Mouse (Mus musculus) cerebellum, adult 2 months (tissue): ENCODE results near the gene Agap2. TPM values are rescaled to one million over a fixed set of nuclear protein-coding genes. Genes with fewer than 3 reads are reported as not detected.

Experiments used
- DNase-seq, 2 experiments: peaks; one replicate each; pipeline ENCODE4 v3.0.0; 2021
- H3K27ac ChIP-seq: fragments of 200-500 bp; 2 replicates; pipeline ENCODE4 v1.5.1; 2012; ENCODE audit warnings: low read length, control low read depth, inconsistent platforms; ENCODE audit not compliant: insufficient read depth
- H3K27me3 ChIP-seq: fragments of 200-500 bp; 2 replicates; pipeline ENCODE4 v1.6.1; 2012; ENCODE audit warnings: inconsistent platforms, mild to moderate bottlenecking, low read length, moderate library complexity; ENCODE audit not compliant: control insufficient read depth, insufficient read depth
- H3K4me1 ChIP-seq: fragments of 200-500 bp; 2 replicates; pipeline ENCODE4 v1.6.1; 2011; ENCODE audit warnings: low read length; ENCODE audit not compliant: control insufficient read depth, insufficient read depth
- H3K4me3 ChIP-seq: fragments of 200-500 bp; replicated peaks from 2 replicates; pipeline ENCODE3; 2011; ENCODE audit warnings: mild to moderate bottlenecking, low read depth, low read length, control low read depth; ENCODE audit not compliant: insufficient read depth
- CTCF ChIP-seq: fragments of 200-500 bp; IDR thresholded peaks from 2 replicates; pipeline ENCODE4 v1.5.1; 2011; ENCODE audit warnings: low read depth, mild to moderate bottlenecking, control low read depth, low read length, moderate library complexity, borderline replicate concordance; ENCODE audit not compliant: insufficient read depth
- POLR2A ChIP-seq: fragments of 200-500 bp; IDR thresholded peaks from 2 replicates; pipeline ENCODE4 v1.6.1; 2011; ENCODE audit warnings: low read length, control low read depth, borderline replicate concordance; ENCODE audit not compliant: insufficient read depth
- WGBS: fragments of 180-500 bp; shearing (Covaris S2); methylation state at CpG from one replicate; pipeline ENCODE4 v1.1.7; 2018; 5-methylcytosine and 5-hydroxymethylcytosine counted together
- polyA plus RNA-seq: library from polyadenylated mRNA; depleted of rRNA; stranded (reverse); fragments of >200 nt; gene quantifications from 2 replicates; pipeline ENCODE4 v1.2.3, GENCODE M21; 2012

Gene Agap2
- polyA plus RNA-seq, 1 experiment, result 99.5 TPM

DNA sequence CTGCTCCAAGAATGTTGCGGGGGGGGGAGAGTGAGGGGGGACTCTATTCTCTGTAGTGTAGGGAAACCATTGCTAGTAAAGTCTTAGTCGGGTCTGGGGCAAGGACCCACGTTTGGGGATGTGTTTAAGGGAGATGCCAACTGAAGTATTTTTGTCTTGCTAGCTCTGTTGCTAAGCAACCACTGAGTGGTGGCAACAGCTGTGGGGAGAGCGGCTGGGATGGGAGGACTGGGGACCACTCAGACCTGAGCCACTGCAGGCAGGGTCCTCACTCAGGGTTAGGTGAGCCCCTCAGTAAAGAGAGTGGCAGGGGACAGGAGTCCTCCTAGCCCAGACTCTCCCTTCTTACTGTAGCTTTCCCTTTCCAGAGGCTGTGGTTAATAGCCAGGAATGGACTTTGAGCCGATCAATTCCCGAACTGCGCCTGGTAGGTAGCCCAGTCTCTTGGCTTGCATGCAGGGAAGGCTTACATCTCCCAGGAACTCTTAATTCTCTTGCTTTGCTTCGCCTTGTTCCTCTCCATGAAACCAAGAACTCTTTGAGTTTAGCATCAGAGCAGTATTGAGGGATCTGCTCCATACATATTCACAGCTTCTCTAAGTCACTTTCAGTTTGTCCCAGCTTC is 7.0 kb downstream of the Agap2 start:
- H3K27ac ChIP-seq, result peak overlapping the region; percentile 97
- WGBS, result 17% methylated on average over 8 of the region's 8 CpGs
- no peak for TF ChIP-seq CTCF
- TF ChIP-seq POLR2A, result no peak
- H3K4me3 ChIP-seq, result peak overlapping the region; percentile 99
- no peaks in the 10 kb centered on the region for H3K27me3 ChIP-seq
- peaks cover 29% of the 10 kb centered on the region for H3K4me1 ChIP-seq
- DNase-seq, result peak in 1 of 2 experiments; percentile 41

DNA sequence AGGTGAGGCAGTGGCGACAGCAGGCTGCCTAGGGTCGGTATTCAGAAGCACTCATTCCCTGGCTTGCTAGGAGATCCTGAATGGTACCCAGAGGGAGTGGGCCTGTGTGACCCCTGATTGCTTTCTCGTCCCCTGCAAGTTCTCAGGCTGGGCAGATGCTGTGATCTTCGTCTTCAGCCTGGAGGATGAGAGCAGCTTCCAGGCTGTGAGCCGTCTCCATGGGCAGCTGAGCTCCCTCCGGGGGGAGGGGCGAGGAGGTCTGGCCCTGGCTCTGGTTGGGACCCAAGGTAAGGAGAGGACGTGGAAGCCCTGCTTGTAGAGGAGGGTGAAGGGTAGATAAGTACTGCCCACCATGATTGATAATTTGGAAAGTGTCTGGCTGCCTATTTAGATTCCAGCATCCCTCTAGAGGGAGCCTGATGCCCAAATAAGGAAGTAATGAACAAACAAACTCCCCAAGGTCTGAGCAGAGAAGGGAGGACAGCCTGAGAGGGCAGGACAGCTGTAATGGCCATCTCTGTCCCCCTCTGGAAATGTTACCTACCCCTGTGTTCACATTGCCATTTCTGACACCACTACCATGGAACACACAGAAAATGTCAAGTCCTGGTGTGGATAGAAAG is 8.3 kb downstream of the Agap2 start:
- H3K27ac ChIP-seq, result 0 out of 2 replicates have a peak overlapping the region, but pooled peaks have one; percentile 3
- no peaks in the 10 kb centered on the region for H3K27me3 ChIP-seq
- DNase-seq, result no peak
- 9% methylated on average over 8 of the region's 8 CpGs for WGBS
- H3K4me3 ChIP-seq, result no peak overlapping the region
- no peak for TF ChIP-seq CTCF
- TF ChIP-seq POLR2A, result no peak
- peaks cover 21% of the 10 kb centered on the region for H3K4me1 ChIP-seq

DNA sequence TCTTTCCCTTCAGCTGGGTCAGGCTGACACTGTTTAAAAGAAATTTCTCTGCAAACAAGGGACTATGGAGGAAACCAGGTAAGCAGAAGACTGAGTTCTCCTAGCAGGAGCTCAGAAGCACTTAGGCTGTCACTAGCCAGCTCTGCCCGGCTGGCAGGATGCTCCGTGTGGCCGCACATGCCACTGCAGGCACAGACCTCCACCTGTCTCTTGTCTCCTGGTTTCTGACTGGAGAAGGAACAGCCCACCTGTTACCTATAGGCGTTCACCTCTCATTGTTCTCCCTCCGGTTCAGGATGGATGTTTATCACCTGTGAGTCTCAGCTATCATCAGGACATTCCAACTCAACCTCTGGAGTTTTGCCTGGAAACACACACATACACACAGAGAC is 8.8 kb downstream of the Agap2 start:
- H3K4me3 ChIP-seq, result no peak overlapping the region
- H3K27me3 ChIP-seq, result no peaks in the 10 kb centered on the region
- peaks cover 20% of the 10 kb centered on the region for H3K4me1 ChIP-seq
- 11% methylated on average over 5 of the region's 5 CpGs for WGBS
- H3K27ac ChIP-seq, result no peak overlapping the region
- peak in 1 of 2 experiments; percentile 45 for DNase-seq
- TF ChIP-seq CTCF, result peak; percentile 55
- no peak for TF ChIP-seq POLR2A

DNA sequence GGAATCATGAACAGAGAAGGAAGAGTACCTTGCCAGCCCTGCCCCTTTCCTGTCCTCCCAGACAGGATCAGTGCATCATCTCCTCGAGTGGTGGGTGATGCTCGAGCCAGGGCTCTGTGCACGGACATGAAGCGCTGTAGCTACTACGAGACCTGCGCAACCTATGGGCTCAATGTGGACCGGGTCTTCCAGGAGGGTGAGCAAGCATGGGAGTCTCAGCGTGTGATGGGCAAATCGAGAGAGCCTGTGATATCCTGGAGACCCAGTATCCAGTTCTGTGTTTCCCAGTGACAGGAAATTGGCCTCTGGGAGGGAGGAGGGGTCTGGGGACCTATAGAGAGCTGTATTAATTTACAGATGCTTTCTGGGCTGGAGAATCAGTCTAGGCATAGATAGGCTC is 10.0 kb downstream of the Agap2 start:
- Histone ChIP-seq H3K27ac (no peak overlapping the region), H3K4me3 (no peak overlapping the region), H3K4me1 (peaks cover 20% of the 10 kb centered on the region), H3K27me3 (no peaks in the 10 kb centered on the region)
- DNase-seq, result no peak
- WGBS, result 89% methylated on average over 9 of the region's 9 CpGs
- TF ChIP-seq POLR2A (no peak), CTCF (no peak)

DNA sequence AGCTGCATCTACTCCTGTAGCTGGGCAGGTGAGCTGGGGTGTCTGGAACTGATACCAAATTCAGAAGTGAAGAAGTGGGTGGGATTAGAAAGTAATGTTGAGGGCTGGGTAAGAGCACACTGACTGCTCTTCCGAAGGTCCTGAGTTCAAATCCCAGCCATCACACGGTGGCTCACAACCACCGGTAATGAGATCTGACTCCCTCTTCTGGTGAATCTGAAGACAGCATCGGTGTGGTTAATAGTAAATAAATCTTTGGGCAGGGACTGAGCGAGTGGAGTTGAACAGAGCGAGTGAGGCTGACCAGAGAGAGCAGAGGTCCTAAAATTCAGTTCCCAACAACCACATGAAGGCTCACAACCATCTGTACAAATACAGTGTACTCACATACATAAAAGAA is 10.5 kb downstream of the Agap2 start:
- no peak overlapping the region for H3K4me3 ChIP-seq
- peaks cover 20% of the 10 kb centered on the region for H3K4me1 ChIP-seq
- H3K27ac ChIP-seq, result no peak overlapping the region
- TF ChIP-seq POLR2A (no peak), CTCF (no peak; the same call in 1 of the 2 replicates)
- DNase-seq, result no peak
- WGBS, result 68% methylated on average over 6 of the region's 6 CpGs
- H3K27me3 ChIP-seq, result no peaks in the 10 kb centered on the region

- H3K4me1 ChIP-seq, result peaks cover 28% of the 10 kb centered on the region
- TF ChIP-seq POLR2A, result no peak
- no peak for TF ChIP-seq CTCF
- peak in 1 of 2 experiments; percentile 54 for DNase-seq
- H3K27ac ChIP-seq, result no peak overlapping the region
- no peak overlapping the region for H3K4me3 ChIP-seq
- 39% methylated on average over 57 of the region's 57 CpGs for WGBS
- H3K27me3 ChIP-seq, result no peaks in the 10 kb centered on the region
These were observed 15.7 kb downstream of the Agap2 start for GRCm38 (mm10) chr10:127090560-127091411.

DNA sequence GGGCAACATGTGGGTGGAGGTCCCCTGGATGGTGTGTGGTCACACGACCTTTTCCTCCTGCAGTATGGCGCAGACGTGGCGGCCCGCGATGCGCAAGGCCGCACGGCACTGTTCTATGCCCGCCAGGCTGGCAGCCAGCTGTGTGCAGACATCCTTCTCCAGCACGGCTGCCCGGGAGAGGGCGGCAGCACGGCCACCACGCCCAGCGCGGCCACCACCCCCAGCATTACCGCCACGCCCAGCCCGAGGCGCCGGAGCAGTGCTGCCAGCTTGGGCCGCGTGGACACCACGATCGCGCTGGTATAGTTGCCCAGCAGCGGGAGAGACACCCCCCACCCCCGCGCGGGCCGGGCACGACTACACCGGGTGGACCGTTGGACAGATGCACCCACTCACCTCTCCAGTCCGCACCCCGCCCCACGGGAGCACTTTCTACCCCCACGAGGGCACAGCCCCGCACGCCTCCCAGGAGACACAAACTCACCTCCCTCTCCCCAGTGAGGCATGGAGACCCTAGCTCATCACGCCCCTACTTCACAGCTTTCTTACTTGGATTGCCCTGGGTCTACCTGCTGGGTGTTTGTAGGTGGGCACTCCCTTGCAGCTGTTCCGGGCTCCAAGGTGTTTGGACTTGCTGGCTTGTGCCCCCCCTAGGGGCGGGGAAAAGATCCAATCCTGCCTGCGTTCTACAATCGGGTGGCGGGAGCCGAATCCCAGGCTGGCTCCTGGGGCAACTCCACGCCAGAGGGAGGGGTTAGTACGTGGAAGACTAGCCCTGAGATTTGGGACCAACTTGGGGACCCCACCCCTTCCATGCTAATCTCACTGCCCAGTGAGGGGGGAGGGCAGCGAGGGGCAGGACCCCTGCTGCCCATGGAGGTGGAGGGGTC is 16.7 kb downstream of the Agap2 start:
- WGBS, result 45% methylated on average over 50 of the region's 51 CpGs
- Histone ChIP-seq H3K27ac (no peak overlapping the region), H3K4me3 (no peak overlapping the region), H3K4me1 (peaks cover 28% of the 10 kb centered on the region), H3K27me3 (no peaks in the 10 kb centered on the region)
- DNase-seq, result peak in 1 of 2 experiments; percentile 52
- TF ChIP-seq POLR2A (no peak), CTCF (no peak)
